Mouse (Mus musculus) urinary bladder, postnatal 36 days (tissue): Measurements from ENCODE around the gene Dtd2.
A peak's percentile ranks its signal among the peaks of the same experiment; 100 is the strongest.

ENCODE experiments used
- DNase-seq, 2 experiments: peaks; one replicate each; pipeline ENCODE4 v3.0.0; 2022; ENCODE audit warnings: low spot score in 2 of 2, mixed read lengths in 1 of 2

Dtd2 gene

DNA sequence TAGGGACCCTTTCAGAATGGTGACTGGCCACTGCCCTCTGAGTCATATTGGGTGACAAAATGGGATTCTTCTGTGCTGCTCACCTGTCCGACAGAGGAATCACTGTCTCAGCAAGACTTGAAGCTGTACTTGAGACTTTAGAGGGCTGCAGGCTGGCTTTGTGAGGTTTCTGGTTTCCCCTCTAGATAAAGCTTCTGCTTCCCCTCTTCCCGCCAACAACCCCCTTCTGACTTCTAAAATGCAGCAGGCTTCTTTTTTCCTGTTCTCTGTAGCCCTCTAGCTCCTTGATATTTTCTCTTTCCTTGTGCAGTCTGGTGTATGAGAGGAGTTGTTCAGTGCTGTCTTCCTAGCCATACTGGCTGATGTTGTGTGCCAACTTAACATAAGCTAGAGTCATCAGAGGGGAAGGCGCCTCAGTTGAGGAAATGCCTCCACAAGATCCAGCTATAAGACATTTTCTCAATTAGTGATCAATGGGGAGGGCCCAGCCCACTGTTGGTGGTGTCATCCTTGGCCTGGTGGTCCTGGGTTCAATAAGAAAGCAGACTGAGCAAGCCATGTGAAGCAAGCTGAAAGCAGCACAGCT lies 21.0 kb downstream of the Dtd2 start:
- no peak for DNase-seq

DNA sequence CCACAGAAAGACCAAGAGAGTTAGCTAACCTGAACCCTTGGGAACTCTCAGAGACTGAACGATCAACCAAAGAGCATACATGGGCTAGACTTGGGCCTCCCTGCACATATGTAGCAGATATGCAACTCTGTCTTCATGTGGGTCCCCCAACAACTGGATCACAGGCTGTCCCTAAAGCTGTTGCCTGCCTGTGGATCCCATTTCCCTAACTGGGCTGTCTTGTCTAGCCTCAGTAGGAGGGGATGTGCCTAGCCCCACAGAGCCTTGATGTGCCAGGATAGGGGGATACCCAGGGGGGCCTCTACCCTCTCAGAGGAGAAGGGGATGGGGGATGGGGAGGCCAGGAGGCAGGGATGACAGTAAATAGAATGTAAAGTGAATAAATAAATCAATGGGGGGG lies 22.7 kb downstream of the Dtd2 start:
- no peak for DNase-seq

DNA sequence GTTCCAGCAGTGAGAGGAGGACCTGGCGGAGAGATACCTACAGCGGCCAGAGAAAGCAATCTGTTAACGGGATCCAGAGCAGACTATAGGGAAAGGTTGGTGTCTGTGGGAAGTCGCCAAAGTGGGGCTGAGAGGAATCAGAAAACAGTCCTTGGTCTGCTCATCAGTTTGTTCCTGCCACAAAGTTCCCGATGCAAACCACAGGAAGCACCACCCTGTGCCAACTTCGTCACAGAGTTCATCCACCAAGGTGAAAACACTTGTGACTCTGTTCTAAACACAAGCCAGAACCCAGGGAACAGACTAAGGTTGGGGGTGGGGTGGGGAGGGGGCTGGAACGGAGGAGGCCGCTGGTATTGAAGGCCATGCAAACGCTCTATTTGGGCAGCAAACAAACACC lies 29.8 kb downstream of the Dtd2 start:
- no peak for DNase-seq

DNA sequence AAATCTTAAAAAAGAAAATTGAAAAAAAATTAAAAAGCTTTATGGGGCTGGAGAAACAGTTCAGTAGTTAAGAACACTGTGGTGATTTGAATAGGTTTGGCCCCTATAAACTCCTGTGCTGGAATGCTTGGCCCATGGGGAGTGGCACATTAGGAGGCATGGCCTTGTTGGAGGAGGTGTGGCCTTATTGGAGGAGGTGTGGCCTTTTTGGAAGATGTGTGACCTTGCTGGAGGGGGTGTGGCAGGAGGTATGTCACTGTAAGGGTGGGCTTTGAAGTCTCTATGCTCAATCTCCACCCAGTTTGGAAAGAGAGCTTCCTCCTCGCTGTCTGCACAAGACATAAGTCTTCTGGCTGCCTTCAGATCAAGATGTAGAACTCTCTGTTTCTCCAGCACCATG lies 31.9 kb downstream of the Dtd2 start:
- DNase-seq = no peak

DNA sequence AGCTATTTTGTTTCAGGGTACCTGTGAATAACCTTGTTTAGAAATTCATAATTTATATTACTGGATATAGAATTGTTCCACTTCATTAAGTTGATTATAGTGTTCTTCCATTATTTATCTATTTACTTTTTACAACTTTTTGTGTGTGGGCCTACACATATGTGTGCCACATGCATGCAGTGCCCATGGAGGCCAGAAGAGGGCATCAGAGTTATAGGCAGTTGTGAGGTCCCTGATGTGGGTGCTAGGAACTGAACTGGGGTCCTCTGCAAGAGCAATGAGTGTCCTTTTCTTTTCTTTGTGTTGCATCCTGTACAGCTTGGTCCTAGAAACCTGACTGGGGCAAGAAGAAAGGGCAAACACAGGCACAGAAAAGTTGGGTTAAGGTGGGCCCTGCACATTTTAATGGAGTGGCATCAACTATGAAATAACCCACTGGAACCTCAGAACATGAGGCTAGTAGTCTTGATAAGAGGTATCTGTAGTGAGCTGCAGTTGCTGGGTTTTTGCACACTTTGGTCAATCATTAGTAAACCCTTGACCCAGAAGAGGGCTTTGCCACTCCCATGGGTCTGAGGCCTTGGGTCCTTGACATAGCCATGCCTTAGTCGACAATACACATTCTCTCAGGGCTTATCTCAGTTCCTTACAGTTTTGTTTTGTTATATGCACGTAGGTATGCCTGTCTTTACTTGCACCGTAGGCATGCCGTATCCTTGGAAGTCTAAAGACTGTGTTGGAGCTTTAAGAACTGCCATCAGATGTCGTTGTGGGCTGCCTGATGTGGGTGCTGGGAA lies 33.8 kb downstream of the Dtd2 start:
- DNase-seq = no peak

DNA sequence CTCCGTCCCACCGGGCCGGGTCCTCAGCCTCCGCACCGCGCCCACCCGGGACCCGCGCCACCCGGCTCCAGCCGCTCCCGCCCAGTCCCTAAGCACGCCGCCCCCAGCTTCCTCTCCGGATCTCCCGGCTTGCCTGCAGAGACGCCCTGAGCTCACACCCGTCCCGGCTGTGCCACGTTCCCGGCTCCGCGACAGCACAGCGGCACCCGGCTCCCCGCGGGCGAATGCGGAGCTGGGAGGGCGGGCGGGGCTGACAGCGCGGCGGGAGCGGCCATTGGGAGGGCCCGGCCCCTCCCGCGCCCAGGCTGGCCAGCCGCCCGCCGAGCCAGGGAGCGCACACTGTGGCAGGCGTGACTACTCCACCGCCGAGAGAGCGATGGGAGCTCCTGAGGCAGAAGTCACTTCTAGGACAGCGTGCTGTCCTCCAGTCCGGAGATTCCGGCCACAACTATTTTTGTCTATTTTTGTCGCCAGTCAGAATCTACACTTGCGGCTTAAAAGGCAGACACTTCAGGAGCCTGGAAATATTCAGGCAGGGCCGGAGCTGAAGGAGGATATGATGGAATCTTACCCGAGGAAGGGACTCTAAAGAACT lies 35.1 kb downstream of the Dtd2 start, which contains the start of gene Heatr5a:
Gene Heatr5a, minus strand, starts transcription at position 252 of the 595 bp plus-strand sequence.
- DNase-seq = peak; percentile 85 to 90

DNA sequence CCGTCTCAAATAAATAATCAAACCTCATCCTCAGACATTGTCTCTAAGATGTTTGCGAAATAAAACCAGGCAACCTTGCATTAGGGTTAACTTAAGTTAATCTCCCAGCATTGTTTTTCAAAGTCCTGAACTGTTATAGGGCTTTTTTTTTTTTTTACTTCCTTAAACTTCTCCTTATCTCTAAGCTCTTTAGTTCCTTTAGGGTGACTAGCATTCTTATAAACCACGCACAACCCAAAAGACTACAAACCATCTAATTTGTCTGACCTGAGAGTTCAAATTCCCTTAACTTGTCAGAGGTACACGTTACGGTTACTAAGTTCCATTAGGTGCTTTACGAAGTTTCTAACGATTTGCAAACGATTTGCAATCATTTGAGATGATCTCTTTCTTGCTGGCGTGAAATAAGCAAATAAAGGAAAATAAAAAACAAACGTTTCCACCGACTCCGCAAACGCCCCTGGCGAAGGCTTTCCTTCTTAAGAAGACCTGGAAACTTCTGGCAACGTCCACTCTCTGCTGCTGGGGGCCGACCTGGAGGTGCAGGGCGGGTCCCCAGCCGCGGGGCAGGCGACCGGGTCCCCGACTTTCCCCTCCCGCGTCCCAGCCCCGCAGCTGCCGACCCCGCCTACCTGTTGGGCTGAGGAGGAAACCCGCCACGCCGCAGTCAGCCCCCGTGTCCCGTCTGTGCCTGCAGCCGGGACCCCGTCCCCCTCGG lies 35.8 kb downstream of the Dtd2 start:
- DNase-seq = no peak

DNA sequence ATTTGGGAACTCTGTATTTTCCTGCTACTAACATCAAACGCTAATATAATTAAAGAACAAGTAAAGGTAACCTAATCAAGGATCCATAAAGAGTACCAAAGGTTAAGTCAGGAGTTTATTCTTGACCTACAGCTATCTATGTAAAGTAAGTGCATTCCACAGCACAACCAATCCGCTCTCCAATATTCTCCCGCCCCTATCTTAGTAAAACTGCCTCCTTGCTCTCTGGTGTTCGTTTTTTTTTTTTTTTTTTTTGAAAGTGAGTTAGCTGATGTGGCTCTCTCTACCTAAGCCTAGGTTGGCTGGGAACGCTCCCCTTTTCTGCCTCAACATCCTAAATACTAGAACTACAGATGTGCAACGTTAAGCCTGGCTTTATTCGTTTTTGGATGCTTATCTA lies 36.4 kb downstream of the Dtd2 start:
- no peak for DNase-seq

DNA sequence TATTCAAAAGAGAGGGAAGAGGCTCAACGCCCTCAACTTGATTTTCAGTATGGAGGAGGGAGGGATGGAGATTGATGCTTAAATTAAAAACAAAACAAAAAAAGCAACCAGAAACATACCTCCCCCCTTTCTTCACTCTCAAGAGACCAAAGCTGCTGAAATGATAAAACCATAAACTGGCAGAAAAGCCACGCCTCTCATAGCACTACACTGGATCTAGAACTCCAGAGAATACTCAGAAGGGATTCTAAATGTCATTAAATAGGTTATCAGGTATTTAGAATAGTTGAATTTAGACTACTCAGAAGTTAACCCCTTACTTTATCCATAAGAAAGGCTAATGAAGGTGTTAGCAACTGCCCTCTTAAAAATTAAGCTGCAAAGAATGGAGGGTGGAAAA lies 37.2 kb downstream of the Dtd2 start:
- no peak for DNase-seq

DNA sequence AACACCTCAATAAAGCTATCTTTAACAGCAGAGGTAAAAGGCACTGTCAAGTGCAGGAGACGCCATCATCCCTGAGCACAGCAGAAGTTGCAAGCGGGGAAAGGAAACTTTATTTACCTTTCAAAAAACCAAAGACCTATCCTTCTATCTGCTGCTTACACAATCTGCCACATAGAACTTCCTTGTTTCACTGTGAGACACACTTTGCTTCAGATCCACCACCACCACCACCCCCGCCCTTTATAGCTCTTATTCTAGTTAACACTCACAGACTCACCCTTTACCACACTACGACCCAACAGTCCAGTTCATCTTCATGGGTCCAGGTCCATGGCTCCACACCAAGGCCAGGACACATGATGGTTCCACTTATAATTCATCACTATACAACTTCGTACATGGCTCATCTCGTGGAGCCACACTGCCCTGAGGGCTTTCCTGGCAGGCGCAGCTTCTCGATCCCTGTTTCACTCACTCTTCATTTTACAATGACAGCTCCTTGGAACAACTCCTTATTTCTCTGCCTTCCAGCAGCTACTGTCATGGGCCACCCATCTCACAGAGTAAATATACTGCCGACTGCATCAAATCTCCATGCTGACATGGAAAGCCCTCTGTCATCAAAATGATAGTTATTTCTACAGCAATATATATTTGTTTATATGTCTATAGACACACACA lies 38.2 kb downstream of the Dtd2 start:
- no peak for DNase-seq

DNA sequence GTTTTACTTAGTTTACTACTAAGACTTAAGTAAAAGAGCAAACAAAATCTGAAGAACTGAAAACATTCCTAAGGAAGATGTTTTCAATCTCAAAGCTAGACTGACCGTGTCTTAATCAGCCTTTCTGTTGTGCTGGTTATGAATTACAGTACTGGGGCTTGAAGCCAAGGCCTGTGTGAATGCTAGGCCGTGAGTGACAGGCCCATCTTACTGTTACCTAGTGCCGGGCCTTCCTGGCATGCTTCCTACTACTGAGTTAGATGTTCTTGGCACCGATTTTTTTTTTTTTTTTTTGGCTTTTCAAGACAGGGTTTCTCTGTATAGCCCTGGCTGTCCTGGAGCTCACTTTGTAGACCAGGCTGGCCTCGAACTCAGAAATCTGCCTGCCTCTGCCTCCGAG lies 48.7 kb downstream of the Dtd2 start:
- no peak for DNase-seq

DNA sequence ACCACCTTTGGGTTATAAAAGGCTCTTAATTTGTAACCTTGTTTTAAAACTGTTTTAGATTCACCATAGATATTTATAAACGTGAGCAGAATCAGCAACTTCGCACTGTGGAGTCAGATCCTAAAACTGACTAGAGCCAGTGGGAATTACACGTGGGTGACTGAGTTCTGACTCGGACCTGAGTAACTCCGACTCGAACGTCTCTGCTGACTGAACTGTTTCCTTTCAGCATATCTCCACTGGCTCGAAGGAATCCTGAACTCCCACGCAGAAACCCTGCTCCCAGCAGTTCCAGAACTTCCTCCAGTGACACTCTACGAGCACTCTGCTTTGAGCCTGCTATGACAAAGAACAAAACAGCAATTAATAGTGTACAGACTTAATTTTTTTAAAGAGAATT lies 54.0 kb downstream of the Dtd2 start:
- DNase-seq = no peak

DNA sequence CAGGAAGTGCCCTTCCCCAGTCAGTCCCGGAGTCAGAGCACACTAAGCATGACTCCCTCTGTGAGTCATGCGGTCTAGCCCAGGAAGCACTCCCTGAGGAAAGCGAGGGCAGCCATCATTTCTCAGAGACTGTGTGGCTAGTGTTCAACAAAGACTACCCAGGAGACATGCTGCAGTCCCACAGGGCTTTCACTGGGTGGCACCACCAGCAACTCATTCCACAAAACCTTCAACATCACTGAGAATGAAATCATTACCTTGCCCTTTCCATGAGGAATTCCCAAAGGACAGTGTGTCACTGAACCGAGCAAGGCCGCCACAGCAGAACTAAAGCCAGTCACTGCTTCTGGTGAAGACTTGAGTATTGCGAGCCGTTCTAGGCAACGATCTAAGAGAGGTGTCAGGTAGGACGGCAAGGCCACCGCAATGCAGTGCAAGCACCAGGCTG lies 58.8 kb downstream of the Dtd2 start:
- no peak for DNase-seq

DNA sequence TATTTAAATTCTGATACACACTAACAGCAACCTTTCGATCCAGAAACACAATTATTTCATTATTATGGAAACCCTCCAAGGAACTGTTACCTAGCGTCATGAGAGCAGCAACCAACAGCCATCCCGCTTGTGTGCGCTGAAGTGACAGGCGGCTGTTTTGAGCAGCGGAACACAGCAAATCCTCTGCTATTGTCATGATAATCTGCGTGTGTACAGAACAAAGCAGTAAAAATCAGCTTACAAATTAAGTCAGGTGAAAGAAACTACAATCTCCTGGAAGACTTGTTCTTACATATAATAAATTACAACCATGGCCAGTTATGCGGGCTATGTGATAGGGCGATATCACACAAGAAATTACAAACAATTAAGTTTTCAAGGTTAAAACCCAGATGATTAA lies 61.0 kb downstream of the Dtd2 start:
- no peak for DNase-seq

DNA sequence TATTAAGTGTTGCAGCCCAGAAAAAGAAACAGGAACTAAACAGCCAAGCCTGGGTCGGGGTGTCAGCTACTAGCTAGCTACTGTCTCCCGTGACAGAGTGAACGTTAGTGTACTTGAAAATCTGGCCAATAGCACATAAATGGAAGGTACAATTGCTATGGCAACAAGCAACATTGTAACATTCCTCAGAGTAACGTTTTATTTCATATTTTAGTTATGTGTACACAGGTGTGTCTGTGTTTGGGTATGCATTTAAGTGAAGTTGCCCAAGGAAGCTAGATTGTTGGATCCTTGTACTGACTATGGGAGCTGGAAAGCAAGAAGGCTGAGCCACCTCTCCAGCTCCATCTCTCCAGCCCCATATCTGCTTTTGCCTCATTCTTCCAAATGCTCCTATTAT lies 66.5 kb downstream of the Dtd2 start:
- DNase-seq = no peak
